Mouse (Mus musculus): ENCODE measurements around the gene Dpf3.

DNA sequence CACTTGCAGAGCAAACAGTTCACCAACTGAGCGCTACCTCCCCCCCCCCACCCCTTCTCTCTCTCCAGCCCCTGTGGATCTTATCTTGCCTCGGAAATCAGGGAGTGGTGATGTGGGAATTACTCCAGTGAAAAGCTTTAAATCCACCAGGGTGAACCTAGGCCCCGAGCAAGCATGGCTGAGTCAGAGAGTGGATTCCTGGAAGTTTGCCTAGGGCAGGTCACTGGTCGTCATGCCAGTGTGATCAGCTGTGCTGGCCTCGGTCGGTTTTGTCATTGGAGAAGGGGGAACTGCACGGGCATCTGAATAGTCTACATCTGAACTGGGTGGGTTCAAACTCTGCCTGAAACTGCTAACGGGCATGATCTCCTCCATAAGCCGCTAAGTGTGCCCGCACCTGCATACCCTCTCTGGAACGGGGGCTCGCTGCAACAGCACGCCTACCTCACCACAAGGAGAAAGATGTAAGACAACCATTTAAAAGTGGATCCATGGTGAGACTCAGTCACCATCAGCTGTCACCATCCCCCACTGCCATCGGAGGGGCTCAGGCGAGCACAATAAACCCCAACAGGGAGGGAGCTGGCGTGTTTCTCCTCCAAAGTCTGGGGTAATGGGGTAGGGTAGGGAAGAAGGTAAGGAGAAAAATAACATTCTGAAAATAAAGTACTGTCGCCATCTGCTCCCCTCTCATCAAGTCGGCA, 185.7 kb downstream of the Dpf3 start:
- TF ChIP-seq GATA1 (IDR thresholded peaks at IDR 0.05; ENCODE audit: low read length) (no peak), TAL1 (IDR thresholded peaks at IDR 0.05; ENCODE audit: low read length) (no peak)

All from erythroblast, embryonic 14.5 days (primary cell).